Mouse (Mus musculus) megakaryocyte, embryonic 14.5 days (primary cell): ENCODE measurements at regions not wholly inside any gene's neighbourhood (a gene's known extent, or its start where the extent isn't known, plus 50 kb on each side); places are given as distances from the start of the nearest gene placed in this dataset.

ENCODE experiments used
- FLI1 ChIP-seq: IDR thresholded peaks from 2 replicates; pipeline ENCODE4 v1.6.1; 2012; ENCODE audit warnings: low read length, inconsistent platforms, mixed read lengths
- GATA1 ChIP-seq: IDR thresholded peaks from 3 replicates; pipeline ENCODE4 v1.6.1; 2012; ENCODE audit warnings: mixed read lengths, low read length, inconsistent platforms, borderline replicate concordance

DNA sequence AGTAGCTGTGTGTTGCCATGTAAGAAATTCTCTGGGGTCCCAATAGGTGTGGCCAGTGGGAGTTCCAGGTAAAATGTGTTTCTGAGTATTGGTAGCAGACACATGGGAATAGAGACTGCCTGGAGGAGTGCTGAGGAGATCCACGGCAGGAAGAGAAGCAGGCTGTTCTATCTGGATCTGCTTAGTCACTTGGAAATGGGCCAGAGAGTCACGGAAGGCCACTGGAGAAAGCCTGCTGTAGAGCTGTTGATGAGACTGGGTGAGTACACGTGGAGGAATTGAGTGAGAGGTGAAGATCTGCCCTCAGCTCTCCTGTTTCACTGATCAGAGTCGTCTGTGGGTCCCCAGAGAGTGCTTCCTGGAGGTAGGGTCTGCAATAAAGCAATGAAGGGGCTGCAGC, 120.2 kb downstream of the Tm4sf1 start:
- TF ChIP-seq GATA1 (no peak), FLI1 (no peak)
